Mouse (Mus musculus) lung, adult 2 months (tissue): ENCODE results near the gene Ano5.

Experiments used
- CTCF ChIP-seq: fragments of 200-500 bp; IDR thresholded peaks from 2 replicates; pipeline ENCODE4 v1.5.1; 2011; ENCODE audit warnings: mild to moderate bottlenecking, low read length, control low read depth; ENCODE audit not compliant: insufficient read depth
- POLR2A ChIP-seq: fragments of 200-500 bp; IDR thresholded peaks from 2 replicates; pipeline ENCODE4 v1.6.1; 2011; ENCODE audit warnings: low read depth, mild to moderate bottlenecking, control low read depth, low read length, borderline replicate concordance; ENCODE audit errors: extremely low read depth

DNA sequence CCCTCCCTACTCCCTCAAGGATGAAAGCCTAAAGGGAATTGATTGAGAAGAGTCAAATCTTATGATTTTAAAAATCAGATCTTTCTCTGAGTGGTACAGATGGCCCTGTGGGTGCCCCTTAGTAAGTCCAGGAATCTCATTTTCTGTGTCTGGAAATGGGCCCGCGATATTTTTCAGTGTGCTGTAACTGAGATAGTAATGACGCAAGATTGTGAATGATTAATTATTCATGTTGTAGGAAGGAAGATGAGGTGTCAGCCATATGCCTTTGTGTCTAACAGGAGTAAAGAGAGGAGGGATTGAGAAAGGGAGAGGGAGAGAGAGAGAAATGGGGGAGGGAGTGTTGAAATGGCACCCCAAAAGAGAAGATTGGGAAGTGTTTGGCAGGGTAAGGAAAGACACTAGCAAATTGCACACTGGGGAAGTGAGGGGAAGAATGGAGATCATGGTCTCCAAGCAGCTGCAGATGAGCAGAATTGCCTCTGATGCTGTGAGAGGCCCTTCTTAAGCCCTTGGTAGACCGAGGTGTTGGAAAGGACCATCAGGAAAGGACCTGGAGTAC lies 113.6 kb downstream of the Ano5 start:
- TF ChIP-seq CTCF = no peak
- no peak for TF ChIP-seq POLR2A
